Mouse (Mus musculus): ENCODE data around the gene Nrcam. TPM values are rescaled to one million over a fixed set of nuclear protein-coding genes. Genes with fewer than 3 reads are reported as not detected.
"Not testable (repeated sequence)": the region's sequence is repeated elsewhere in the genome, so short reads cannot be mapped to it uniquely, and the experiment has no call there.

Gene Nrcam
- 0.70 and 2.5 TPM in 2 replicates for polyA plus RNA-seq (2014; fragmentation: Nextera tagmentation; extraction: Ambion mirVana)

- Histone ChIP-seq H3K36me3 (ENCODE audit: control insufficient read depth, insufficient read depth, low read length) (no peaks in the 10 kb centered on the region), H3K4me2 (peak within 1 kb of the TSS; percentile 92), H3K9me3 (ENCODE audit: control insufficient read depth, low read length) (no peaks in the 10 kb centered on the region), H3K27ac (ENCODE audit: low read depth, low read length) (no peak within 1 kb of the TSS), H3K4me3 (ENCODE audit: low read depth, low read length) (peak within 1 kb of the TSS; percentile 62), H3K4me1 (replicated peaks; ENCODE audit: control insufficient read depth, insufficient read depth, low read length) (0 out of 2 replicates have a peak, but pooled peaks cover 3% of the 10 kb centered on the region), H3K9ac (ENCODE audit: low read depth, low read length) (no peak within 1 kb of the TSS), H3K27me3 (replicated peaks; ENCODE audit: control insufficient read depth, insufficient read depth, low read length) (peaks cover 35% of the 10 kb centered on the region)
- DNase-seq (ENCODE audit: low spot score) (peak; percentile 65), ATAC-seq (replicated peaks; ENCODE audit: low FRiP score) (peak; percentile 42)
- 3% methylated on average over 71 of the region's 74 CpGs for WGBS
Measured at GRCm38 (mm10) chr12:44328381-44329315, at the start of gene Nrcam. TSS of gene Nrcam (plus strand) at chr12:44328885.

- not testable (repeated sequence) for H3K4me2 ChIP-seq; ATAC-seq (replicated peaks; ENCODE audit: low FRiP score); H3K36me3 ChIP-seq (ENCODE audit: control insufficient read depth, insufficient read depth, low read length); H3K9ac ChIP-seq (ENCODE audit: low read depth, low read length); H3K4me3 ChIP-seq (ENCODE audit: low read depth, low read length); DNase-seq (ENCODE audit: low spot score); H3K9me3 ChIP-seq (ENCODE audit: control insufficient read depth, low read length); H3K4me1 ChIP-seq (replicated peaks; ENCODE audit: control insufficient read depth, insufficient read depth, low read length); H3K27me3 ChIP-seq (replicated peaks; ENCODE audit: control insufficient read depth, insufficient read depth, low read length); H3K27ac ChIP-seq (ENCODE audit: low read depth, low read length)
- 74% methylated on average over 2 of the region's 2 CpGs for WGBS
Measured at GRCm38 (mm10) chr12:44280147-44280546, 48.5 kb upstream of the Nrcam start.

- Histone ChIP-seq H3K36me3 (ENCODE audit: control insufficient read depth, insufficient read depth, low read length) (no peaks in the 10 kb centered on the region; the same call in 1 of the 2 replicates), H3K27ac (ENCODE audit: low read depth, low read length) (no peak overlapping the region), H3K4me1 (replicated peaks; ENCODE audit: control insufficient read depth, insufficient read depth, low read length) (no peaks in the 10 kb centered on the region), H3K4me3 (ENCODE audit: low read depth, low read length) (no peak overlapping the region), H3K4me2 (no peak overlapping the region), H3K9ac (ENCODE audit: low read depth, low read length) (no peak overlapping the region), H3K27me3 (replicated peaks; ENCODE audit: control insufficient read depth, insufficient read depth, low read length) (no peaks in the 10 kb centered on the region), H3K9me3 (ENCODE audit: control insufficient read depth, low read length) (no peaks in the 10 kb centered on the region)
- WGBS: 81% methylated on average over 3 of the region's 3 CpGs
- ATAC-seq (replicated peaks; ENCODE audit: low FRiP score) (no peak), DNase-seq (ENCODE audit: low spot score) (no peak)
Measured at GRCm38 (mm10) chr12:44281534-44281933, 47.2 kb upstream of the Nrcam start.

GRCm38 (mm10) chr12:44283378-44283777, 45.3 kb upstream of the Nrcam start:
- Histone ChIP-seq H3K4me2 (no peak overlapping the region), H3K9me3 (ENCODE audit: control insufficient read depth, low read length) (no peaks in the 10 kb centered on the region), H3K9ac (ENCODE audit: low read depth, low read length) (no peak overlapping the region), H3K36me3 (ENCODE audit: control insufficient read depth, insufficient read depth, low read length) (no peaks in the 10 kb centered on the region; the same call in 1 of the 2 replicates), H3K4me1 (replicated peaks; ENCODE audit: control insufficient read depth, insufficient read depth, low read length) (no peaks in the 10 kb centered on the region), H3K27me3 (replicated peaks; ENCODE audit: control insufficient read depth, insufficient read depth, low read length) (no peaks in the 10 kb centered on the region), H3K27ac (ENCODE audit: low read depth, low read length) (no peak overlapping the region), H3K4me3 (ENCODE audit: low read depth, low read length) (no peak overlapping the region)
- no peak for ATAC-seq (replicated peaks; ENCODE audit: low FRiP score)
- DNase-seq (ENCODE audit: low spot score): no peak
- 53% methylated on average over 9 of the region's 9 CpGs for WGBS

- Histone ChIP-seq H3K27ac (ENCODE audit: low read depth, low read length) (no peak overlapping the region), H3K4me3 (ENCODE audit: low read depth, low read length) (no peak overlapping the region), H3K4me2 (no peak overlapping the region), H3K36me3 (ENCODE audit: control insufficient read depth, insufficient read depth, low read length) (no peaks in the 10 kb centered on the region; the same call in 1 of the 2 replicates), H3K9ac (ENCODE audit: low read depth, low read length) (no peak overlapping the region), H3K27me3 (replicated peaks; ENCODE audit: control insufficient read depth, insufficient read depth, low read length) (no peaks in the 10 kb centered on the region), H3K4me1 (replicated peaks; ENCODE audit: control insufficient read depth, insufficient read depth, low read length) (no peaks in the 10 kb centered on the region), H3K9me3 (ENCODE audit: control insufficient read depth, low read length) (no peaks in the 10 kb centered on the region)
- DNase-seq (ENCODE audit: low spot score) (no peak), ATAC-seq (replicated peaks; ENCODE audit: low FRiP score) (no peak)
- 84% methylated on average over 8 of the region's 8 CpGs for WGBS
Measured at GRCm38 (mm10) chr12:44286992-44287391, 41.7 kb upstream of the Nrcam start.

GRCm38 (mm10) chr12:44292281-44292680, 36.4 kb upstream of the Nrcam start:
- no peak for ATAC-seq (replicated peaks; ENCODE audit: low FRiP score)
- DNase-seq (ENCODE audit: low spot score): no peak
- H3K27ac ChIP-seq (ENCODE audit: low read depth, low read length): no peak overlapping the region
- no peaks in the 10 kb centered on the region for H3K4me1 ChIP-seq (replicated peaks; ENCODE audit: control insufficient read depth, insufficient read depth, low read length)
- no peak overlapping the region for H3K9ac ChIP-seq (ENCODE audit: low read depth, low read length)
- no peaks in the 10 kb centered on the region for H3K27me3 ChIP-seq (replicated peaks; ENCODE audit: control insufficient read depth, insufficient read depth, low read length)
- H3K9me3 ChIP-seq (ENCODE audit: control insufficient read depth, low read length): no peaks in the 10 kb centered on the region
- H3K4me3 ChIP-seq (ENCODE audit: low read depth, low read length): no peak overlapping the region
- H3K36me3 ChIP-seq (ENCODE audit: control insufficient read depth, insufficient read depth, low read length): no peaks in the 10 kb centered on the region
- no peak overlapping the region for H3K4me2 ChIP-seq

GRCm38 (mm10) chr12:44300793-44301192, 27.9 kb upstream of the Nrcam start:
- Histone ChIP-seq H3K9me3 (ENCODE audit: control insufficient read depth, low read length) (no peaks in the 10 kb centered on the region), H3K27me3 (replicated peaks; ENCODE audit: control insufficient read depth, insufficient read depth, low read length) (no peaks in the 10 kb centered on the region), H3K4me2 (no peak overlapping the region), H3K27ac (ENCODE audit: low read depth, low read length) (no peak overlapping the region), H3K4me1 (replicated peaks; ENCODE audit: control insufficient read depth, insufficient read depth, low read length) (no peaks in the 10 kb centered on the region), H3K9ac (ENCODE audit: low read depth, low read length) (no peak overlapping the region), H3K4me3 (ENCODE audit: low read depth, low read length) (no peak overlapping the region), H3K36me3 (ENCODE audit: control insufficient read depth, insufficient read depth, low read length) (no peaks in the 10 kb centered on the region)
- DNase-seq (ENCODE audit: low spot score) (no peak), ATAC-seq (replicated peaks; ENCODE audit: low FRiP score) (no peak)

GRCm38 (mm10) chr12:44304012-44304411, 24.7 kb upstream of the Nrcam start:
- no peak for DNase-seq (ENCODE audit: low spot score)
- no peak overlapping the region for H3K27ac ChIP-seq (ENCODE audit: low read depth, low read length)
- H3K9ac ChIP-seq (ENCODE audit: low read depth, low read length): no peak overlapping the region
- H3K4me2 ChIP-seq: no peak overlapping the region
- no peak for ATAC-seq (replicated peaks; ENCODE audit: low FRiP score)
- H3K4me3 ChIP-seq (ENCODE audit: low read depth, low read length): no peak overlapping the region
- H3K27me3 ChIP-seq (replicated peaks; ENCODE audit: control insufficient read depth, insufficient read depth, low read length): no peaks in the 10 kb centered on the region
- no peaks in the 10 kb centered on the region for H3K4me1 ChIP-seq (replicated peaks; ENCODE audit: control insufficient read depth, insufficient read depth, low read length)
- no peaks in the 10 kb centered on the region for H3K9me3 ChIP-seq (ENCODE audit: control insufficient read depth, low read length)
- no peaks in the 10 kb centered on the region for H3K36me3 ChIP-seq (ENCODE audit: control insufficient read depth, insufficient read depth, low read length)
- 95% methylated on average over 1 of the region's 1 CpGs for WGBS

- 88% methylated on average over 5 of the region's 5 CpGs for WGBS
- DNase-seq (ENCODE audit: low spot score) (no peak), ATAC-seq (replicated peaks; ENCODE audit: low FRiP score) (no peak)
- Histone ChIP-seq H3K27ac (ENCODE audit: low read depth, low read length) (no peak overlapping the region), H3K4me3 (ENCODE audit: low read depth, low read length) (no peak overlapping the region), H3K27me3 (replicated peaks; ENCODE audit: control insufficient read depth, insufficient read depth, low read length) (no peaks in the 10 kb centered on the region), H3K9ac (ENCODE audit: low read depth, low read length) (no peak overlapping the region), H3K36me3 (ENCODE audit: control insufficient read depth, insufficient read depth, low read length) (no peaks in the 10 kb centered on the region), H3K4me1 (replicated peaks; ENCODE audit: control insufficient read depth, insufficient read depth, low read length) (no peaks in the 10 kb centered on the region), H3K9me3 (ENCODE audit: control insufficient read depth, low read length) (no peaks in the 10 kb centered on the region), H3K4me2 (no peak overlapping the region)
Measured at GRCm38 (mm10) chr12:44304869-44305268, 23.8 kb upstream of the Nrcam start.
